Mouse (Mus musculus): ENCODE data around the gene Wrb.

GRCm38 (mm10) chr16:96168837-96169236 lies 23.6 kb downstream of the Wrb start:
- TF ChIP-seq CTCF (IDR thresholded peaks at IDR 0.05; ENCODE audit: extremely low read depth, insufficient read depth, insufficient read length, insufficient replicate concordance) (no peak), POLR2A (IDR thresholded peaks at IDR 0.05; ENCODE audit: low read depth, low read length) (no peak)
